Mouse (Mus musculus): ENCODE results near the gene Rab26.

- no peak for TF ChIP-seq CTCF (IDR thresholded peaks at IDR 0.05; ENCODE audit: extremely low read depth, insufficient read length, insufficient replicate concordance, low read depth, low read length)
- TF ChIP-seq POLR2A (IDR thresholded peaks at IDR 0.05; ENCODE audit: low read depth, low read length) = no peak
Observed at GRCm38 (mm10) chr17:24520450-24520849, 13.6 kb downstream of the Rab26 start.
